Mouse (Mus musculus): ENCODE measurements around the gene Ndufa8. TPM values are rescaled to one million over a fixed set of nuclear protein-coding genes. Genes with fewer than 3 reads are reported as not detected.

The Ndufa8 gene
- polyA plus RNA-seq, 1 experiment, result 78.4 TPM

DNA sequence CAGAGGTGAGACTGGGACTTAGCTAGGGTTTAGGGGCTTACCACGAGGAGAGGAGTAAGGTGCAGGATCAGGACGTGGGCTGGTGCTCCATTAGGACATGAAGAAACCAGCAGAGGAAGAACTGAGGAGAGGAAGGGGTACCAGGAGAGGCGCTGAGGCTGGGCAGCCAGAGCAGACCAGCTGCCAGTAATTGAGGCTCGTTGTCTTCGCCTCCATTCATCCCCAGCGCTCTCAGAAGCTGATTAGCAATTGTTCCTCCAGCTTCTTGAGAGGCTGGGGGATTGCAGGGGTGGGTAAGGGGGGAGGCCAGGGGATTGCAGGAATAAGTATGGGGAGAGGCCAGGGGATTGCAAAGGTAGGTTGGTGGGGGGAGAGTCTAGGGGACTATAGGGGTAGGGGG, 47.0 kb downstream of the Ndufa8 start:
- no peaks in the 10 kb centered on the region for H3K36me3 ChIP-seq (ENCODE audit: control insufficient read depth, insufficient read depth, low read length)
- peaks cover 2% of the 10 kb centered on the region for H3K4me1 ChIP-seq (ENCODE audit: control insufficient read depth, insufficient read depth, low read length)
- no peaks in the 10 kb centered on the region for H3K27me3 ChIP-seq (ENCODE audit: control insufficient read depth, insufficient read depth, low read length)
- H3K27ac ChIP-seq (ENCODE audit: control insufficient read depth, insufficient read depth, low read depth, low read length), result no peak overlapping the region
- no peak overlapping the region for H3K4me3 ChIP-seq (ENCODE audit: control insufficient read depth, low read depth, low read length)
- TF ChIP-seq POLR2A (IDR thresholded peaks at IDR 0.05; ENCODE audit: control insufficient read depth, low read depth, low read length), result no peak

DNA sequence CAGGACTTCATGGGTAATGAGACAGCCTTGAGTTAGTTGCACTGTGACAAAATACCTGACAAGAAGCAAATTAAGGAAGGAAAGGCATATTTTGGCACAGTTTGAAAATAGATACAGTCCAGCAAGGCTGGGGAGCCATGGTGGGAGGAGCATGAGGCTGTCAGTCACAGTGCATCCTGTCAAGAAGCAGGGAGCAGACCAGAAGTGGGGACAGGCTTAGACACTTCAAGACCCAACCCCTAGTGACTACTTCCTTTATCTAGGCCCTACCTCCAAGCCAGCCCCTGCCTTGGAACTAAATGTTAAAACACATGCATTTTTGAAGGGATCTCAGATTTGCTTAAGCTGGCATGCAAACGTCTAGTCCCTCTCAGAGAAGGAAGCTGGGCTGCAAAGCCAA, 48.8 kb downstream of the Ndufa8 start:
- no peak for TF ChIP-seq CTCF (IDR thresholded peaks at IDR 0.05; ENCODE audit: control insufficient read depth, insufficient read depth, insufficient replicate concordance, low read depth, low read length)
- no peak for TF ChIP-seq POLR2A (IDR thresholded peaks at IDR 0.05; ENCODE audit: control insufficient read depth, low read depth, low read length)
- Histone ChIP-seq H3K27ac (ENCODE audit: control insufficient read depth, insufficient read depth, low read depth, low read length) (no peak overlapping the region), H3K4me3 (ENCODE audit: control insufficient read depth, low read depth, low read length) (no peak overlapping the region), H3K27me3 (ENCODE audit: control insufficient read depth, insufficient read depth, low read length) (no peaks in the 10 kb centered on the region), H3K36me3 (ENCODE audit: control insufficient read depth, insufficient read depth, low read length) (no peaks in the 10 kb centered on the region), H3K4me1 (ENCODE audit: control insufficient read depth, insufficient read depth, low read length) (peaks cover 2% of the 10 kb centered on the region)

DNA sequence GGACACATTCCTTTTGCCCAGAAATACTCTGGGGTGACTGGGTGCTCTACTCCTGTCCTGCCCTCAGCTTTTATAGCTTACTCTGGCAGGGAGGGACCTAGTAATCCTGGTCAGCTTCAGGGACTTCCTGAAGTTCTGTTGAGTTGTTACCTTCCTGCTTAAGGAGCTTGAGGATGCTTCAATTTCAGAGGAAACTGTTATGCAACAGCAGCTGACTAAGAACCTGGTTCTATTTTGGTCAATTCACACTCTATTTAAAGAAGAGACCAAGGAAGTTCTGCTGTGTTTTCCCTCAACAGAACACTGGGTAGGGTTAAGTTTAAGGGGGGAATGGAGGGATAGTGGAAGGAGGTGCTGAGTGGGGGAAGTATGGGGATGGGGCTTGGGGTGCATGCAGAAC, 50.0 kb downstream of the Ndufa8 start:
- Histone ChIP-seq H3K27ac (ENCODE audit: control insufficient read depth, insufficient read depth, low read depth, low read length) (no peak overlapping the region), H3K36me3 (ENCODE audit: control insufficient read depth, insufficient read depth, low read length) (no peaks in the 10 kb centered on the region), H3K4me1 (ENCODE audit: control insufficient read depth, insufficient read depth, low read length) (peaks cover under 1% of the 10 kb centered on the region), H3K4me3 (ENCODE audit: control insufficient read depth, low read depth, low read length) (no peak overlapping the region), H3K27me3 (ENCODE audit: control insufficient read depth, insufficient read depth, low read length) (no peaks in the 10 kb centered on the region)
- TF ChIP-seq POLR2A (IDR thresholded peaks at IDR 0.05; ENCODE audit: control insufficient read depth, low read depth, low read length), result no peak
- TF ChIP-seq CTCF (IDR thresholded peaks at IDR 0.05; ENCODE audit: control insufficient read depth, insufficient read depth, insufficient replicate concordance, low read depth, low read length), result no peak

DNA sequence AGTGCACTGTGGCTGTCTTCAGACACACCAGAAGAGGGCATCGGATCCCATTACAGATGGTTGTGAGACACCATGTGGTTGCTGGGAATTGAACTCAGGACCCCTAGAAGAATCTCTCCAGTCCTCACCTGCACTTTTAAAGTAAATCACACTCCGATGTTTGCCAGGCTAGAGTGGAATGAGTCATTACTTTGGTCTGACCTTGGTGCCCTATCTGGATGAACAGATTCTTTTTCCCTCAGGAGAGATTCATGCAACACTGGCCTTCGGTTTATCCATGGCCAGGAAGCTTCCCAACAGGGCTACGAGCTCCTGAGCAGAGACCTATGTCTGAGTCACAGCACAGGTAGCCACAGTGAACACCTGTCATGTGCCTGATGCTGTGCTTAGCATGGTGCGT, 50.8 kb downstream of the Ndufa8 start:
- Histone ChIP-seq H3K4me3 (ENCODE audit: control insufficient read depth, low read depth, low read length) (no peak overlapping the region), H3K27me3 (ENCODE audit: control insufficient read depth, insufficient read depth, low read length) (no peaks in the 10 kb centered on the region), H3K4me1 (ENCODE audit: control insufficient read depth, insufficient read depth, low read length) (no peaks in the 10 kb centered on the region; the same call in 1 of the 2 replicates), H3K27ac (ENCODE audit: control insufficient read depth, insufficient read depth, low read depth, low read length) (no peak overlapping the region), H3K36me3 (ENCODE audit: control insufficient read depth, insufficient read depth, low read length) (no peaks in the 10 kb centered on the region)
- no peak for TF ChIP-seq CTCF (IDR thresholded peaks at IDR 0.05; ENCODE audit: control insufficient read depth, insufficient read depth, insufficient replicate concordance, low read depth, low read length)
- TF ChIP-seq POLR2A (IDR thresholded peaks at IDR 0.05; ENCODE audit: control insufficient read depth, low read depth, low read length), result no peak

DNA sequence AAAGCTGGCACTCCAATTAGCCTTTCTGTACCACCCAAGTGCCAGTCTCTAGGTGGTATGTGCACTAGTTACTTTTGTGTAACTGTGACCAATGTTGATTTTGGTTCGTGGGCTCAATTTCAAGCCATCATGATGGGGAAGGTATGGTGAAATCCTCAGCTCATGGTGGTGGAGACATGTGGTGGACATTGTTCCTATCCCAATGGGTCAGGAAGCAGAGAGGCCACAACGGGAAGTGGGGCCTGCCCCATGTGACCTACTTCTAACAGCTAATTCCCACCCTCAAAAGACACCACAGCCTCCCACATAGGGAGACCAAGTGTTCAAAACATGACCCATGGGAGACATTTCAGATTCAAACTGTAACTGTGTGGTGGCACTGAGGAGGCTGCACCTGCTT, 52.5 kb downstream of the Ndufa8 start:
- H3K27me3 ChIP-seq (ENCODE audit: control insufficient read depth, insufficient read depth, low read length), result no peaks in the 10 kb centered on the region
- no peak for TF ChIP-seq CTCF (IDR thresholded peaks at IDR 0.05; ENCODE audit: control insufficient read depth, insufficient read depth, insufficient replicate concordance, low read depth, low read length)
- no peak for TF ChIP-seq POLR2A (IDR thresholded peaks at IDR 0.05; ENCODE audit: control insufficient read depth, low read depth, low read length)
- H3K4me1 ChIP-seq (ENCODE audit: control insufficient read depth, insufficient read depth, low read length), result peaks cover 2% of the 10 kb centered on the region
- no peak overlapping the region for H3K4me3 ChIP-seq (ENCODE audit: control insufficient read depth, low read depth, low read length)
- H3K27ac ChIP-seq (ENCODE audit: control insufficient read depth, insufficient read depth, low read depth, low read length), result no peak overlapping the region
- H3K36me3 ChIP-seq (ENCODE audit: control insufficient read depth, insufficient read depth, low read length), result no peaks in the 10 kb centered on the region

DNA sequence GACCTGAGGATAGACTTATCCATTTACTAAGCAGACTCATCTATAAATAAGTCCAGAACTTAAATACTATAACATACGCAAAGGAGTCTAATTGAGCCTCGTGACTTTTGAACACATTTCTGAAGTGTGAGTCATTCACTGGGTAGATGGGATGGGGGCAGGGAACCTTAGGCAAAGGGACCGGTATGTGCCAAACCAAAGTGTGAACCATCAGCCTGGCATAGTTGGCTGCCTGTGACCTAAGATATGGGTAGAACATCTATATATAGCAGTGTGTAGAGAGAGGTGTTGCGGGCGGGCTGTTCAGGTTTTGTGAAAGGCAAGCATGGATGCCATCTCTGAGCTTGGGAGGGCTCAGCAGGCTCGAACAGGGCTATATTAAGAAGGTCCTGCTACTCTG, 54.9 kb downstream of the Ndufa8 start:
- no peaks in the 10 kb centered on the region for H3K36me3 ChIP-seq (ENCODE audit: control insufficient read depth, insufficient read depth, low read length)
- no peak overlapping the region for H3K27ac ChIP-seq (ENCODE audit: control insufficient read depth, insufficient read depth, low read depth, low read length)
- no peak overlapping the region for H3K4me3 ChIP-seq (ENCODE audit: control insufficient read depth, low read depth, low read length)
- H3K4me1 ChIP-seq (ENCODE audit: control insufficient read depth, insufficient read depth, low read length), result peaks cover 2% of the 10 kb centered on the region
- TF ChIP-seq POLR2A (IDR thresholded peaks at IDR 0.05; ENCODE audit: control insufficient read depth, low read depth, low read length) (no peak), CTCF (IDR thresholded peaks at IDR 0.05; ENCODE audit: control insufficient read depth, insufficient read depth, insufficient replicate concordance, low read depth, low read length) (no peak)
- no peaks in the 10 kb centered on the region for H3K27me3 ChIP-seq (ENCODE audit: control insufficient read depth, insufficient read depth, low read length)

DNA sequence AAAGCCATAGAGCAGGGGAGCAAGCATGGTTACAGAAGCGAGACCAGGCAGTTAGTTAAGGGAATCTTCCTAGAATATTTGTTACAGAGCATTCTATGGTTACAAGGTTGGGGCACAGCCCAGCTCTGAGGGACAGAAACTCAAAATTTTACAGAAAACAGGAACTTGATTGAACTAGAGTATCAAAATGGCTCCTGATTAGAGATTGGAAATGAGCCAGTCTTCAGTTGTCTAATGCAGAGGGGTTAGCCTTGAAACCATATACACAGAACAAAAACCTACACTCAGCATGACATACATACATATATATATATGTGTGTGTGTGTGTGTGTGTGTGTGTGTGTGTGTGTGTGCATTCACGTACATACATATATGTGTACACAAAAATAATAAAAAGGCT, 55.7 kb downstream of the Ndufa8 start:
- Histone ChIP-seq H3K4me3 (ENCODE audit: control insufficient read depth, low read depth, low read length) (no peak overlapping the region), H3K36me3 (ENCODE audit: control insufficient read depth, insufficient read depth, low read length) (no peaks in the 10 kb centered on the region)
- TF ChIP-seq POLR2A (IDR thresholded peaks at IDR 0.05; ENCODE audit: control insufficient read depth, low read depth, low read length) (no peak), CTCF (IDR thresholded peaks at IDR 0.05; ENCODE audit: control insufficient read depth, insufficient read depth, insufficient replicate concordance, low read depth, low read length) (no peak)

DNA sequence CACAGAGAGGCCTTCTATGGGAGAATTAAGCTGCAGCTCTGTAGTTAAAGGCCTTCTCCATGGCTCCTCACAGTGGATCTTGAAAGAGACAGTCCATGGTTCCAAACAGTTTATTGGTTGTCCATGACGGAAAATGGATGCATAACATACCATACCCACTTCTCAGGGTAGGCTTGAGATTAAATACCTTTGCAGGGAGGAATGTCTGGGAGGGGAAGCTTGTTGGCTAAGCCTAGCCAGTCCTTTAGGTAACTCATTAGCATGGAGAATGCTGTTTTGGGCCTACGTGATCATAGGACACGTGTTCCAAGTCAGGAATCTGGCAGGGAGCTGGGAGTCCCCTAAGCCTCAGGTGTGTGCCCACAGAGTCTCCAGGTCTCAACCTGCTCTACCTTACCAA, 56.9 kb downstream of the Ndufa8 start:
- Histone ChIP-seq H3K27ac (ENCODE audit: control insufficient read depth, insufficient read depth, low read depth, low read length) (no peak overlapping the region), H3K27me3 (ENCODE audit: control insufficient read depth, insufficient read depth, low read length) (no peaks in the 10 kb centered on the region), H3K4me1 (ENCODE audit: control insufficient read depth, insufficient read depth, low read length) (peaks cover 2% of the 10 kb centered on the region), H3K4me3 (ENCODE audit: control insufficient read depth, low read depth, low read length) (no peak overlapping the region), H3K36me3 (ENCODE audit: control insufficient read depth, insufficient read depth, low read length) (no peaks in the 10 kb centered on the region)
- TF ChIP-seq POLR2A (IDR thresholded peaks at IDR 0.05; ENCODE audit: control insufficient read depth, low read depth, low read length), result no peak
- no peak for TF ChIP-seq CTCF (IDR thresholded peaks at IDR 0.05; ENCODE audit: control insufficient read depth, insufficient read depth, insufficient replicate concordance, low read depth, low read length)

More for the DNA sequence above, 55.7 kb downstream of the Ndufa8 start:
- H3K27ac ChIP-seq (ENCODE audit: control insufficient read depth, insufficient read depth, low read depth, low read length), result no peak overlapping the region
- H3K27me3 ChIP-seq (ENCODE audit: control insufficient read depth, insufficient read depth, low read length), result no peaks in the 10 kb centered on the region
- H3K4me1 ChIP-seq (ENCODE audit: control insufficient read depth, insufficient read depth, low read length), result peaks cover 2% of the 10 kb centered on the region

Other genes with a start within 250 kb of the Ndufa8 start
- gene Ttll11, start 69.5 kb downstream of the Ndufa8 start, polyA plus RNA-seq (2012; rRNA removed), result 47.1 and 47.6 TPM in 2 replicates
- 492 and 524 TPM in 2 replicates for gene Morn5, start 52 bp upstream of the Ndufa8 start, polyA plus RNA-seq (2012; rRNA removed)
- gene Lhx6, start 56.0 kb upstream of the Ndufa8 start, polyA plus RNA-seq (2012; rRNA removed), result 3.9 and 5.3 TPM in 2 replicates
- 70.8 and 78.5 TPM in 2 replicates for gene Mrrf, start 87.0 kb upstream of the Ndufa8 start, polyA plus RNA-seq (2012; rRNA removed)
- gene Rbm18, start 87.4 kb upstream of the Ndufa8 start, polyA plus RNA-seq (2012; rRNA removed), result 11.5 and 14.2 TPM in 2 replicates
- 0.74 and 5.4 TPM in 2 replicates for gene Ptgs1, start 181.0 kb upstream of the Ndufa8 start, polyA plus RNA-seq (2012; rRNA removed)